Mouse (Mus musculus) C2C12 (cell line): ENCODE results near the gene Megf11.

Source experiments
- CEBPB ChIP-seq: IDR thresholded peaks from one replicate; pipeline ENCODE4 v1.6.1; 2011; ENCODE audit warnings: low read depth, mild to moderate bottlenecking, control low read depth, moderate library complexity
- CTCF ChIP-seq: IDR thresholded peaks from one replicate; pipeline ENCODE4 v1.5.1; 2011; ENCODE audit not compliant: control insufficient read depth, insufficient read depth, insufficient read length
- FOSL1 ChIP-seq: IDR thresholded peaks from one replicate; pipeline ENCODE4 v1.8.0; 2011; ENCODE audit warnings: mild to moderate bottlenecking, low read length; ENCODE audit not compliant: poor library complexity, insufficient read depth, severe bottlenecking
- MAX ChIP-seq: IDR thresholded peaks from one replicate; pipeline ENCODE4 v1.6.1; 2011; ENCODE audit warnings: mild to moderate bottlenecking, control low read depth
- MYOD1 ChIP-seq: IDR thresholded peaks from one replicate; pipeline ENCODE4 v1.6.1; 2011; ENCODE audit warnings: low read depth; ENCODE audit not compliant: control insufficient read depth, insufficient read length
- MYOG ChIP-seq: IDR thresholded peaks from one replicate; pipeline ENCODE4 v1.6.1; 2011; ENCODE audit not compliant: control insufficient read depth, insufficient read length; ENCODE audit errors: extremely low read depth
- USF1 ChIP-seq: IDR thresholded peaks from one replicate; pipeline ENCODE4 v1.6.1; 2011; ENCODE audit warnings: low read depth, mild to moderate bottlenecking, control low read depth, moderate library complexity

DNA sequence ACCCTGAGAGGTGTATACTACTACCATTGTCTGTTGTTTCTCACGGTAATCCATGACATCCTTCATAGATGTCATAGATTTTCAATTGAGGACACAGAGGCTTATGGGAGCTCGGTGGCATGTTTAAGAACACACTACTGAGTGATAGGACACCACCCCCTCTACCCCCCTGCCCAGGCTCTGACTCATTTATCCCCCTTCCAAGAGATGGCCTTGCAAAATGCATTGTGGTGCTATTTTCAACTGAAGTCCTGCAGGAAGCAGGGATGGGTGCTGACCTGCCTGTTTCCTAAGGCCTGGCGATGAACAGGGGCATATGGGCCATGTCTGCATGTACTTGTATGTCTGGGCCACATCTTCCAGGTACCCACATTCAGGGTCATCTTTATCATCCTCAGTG is 119.0 kb downstream of the Megf11 start:
- TF ChIP-seq CTCF (no peak), USF1 (no peak), MYOD1 (no peak), FOSL1 (no peak), MAX (no peak), CEBPB (no peak), MYOG (no peak)
